Mouse (Mus musculus): ENCODE results near the gene Gm21708. TPM values are rescaled to one million over a fixed set of nuclear protein-coding genes. Genes with fewer than 3 reads are reported as not detected.

Gene Gm21708
- not detected in 2 replicates for polyA plus RNA-seq (2012; rRNA removed; ENCODE audit: low replicate concordance)

DNA sequence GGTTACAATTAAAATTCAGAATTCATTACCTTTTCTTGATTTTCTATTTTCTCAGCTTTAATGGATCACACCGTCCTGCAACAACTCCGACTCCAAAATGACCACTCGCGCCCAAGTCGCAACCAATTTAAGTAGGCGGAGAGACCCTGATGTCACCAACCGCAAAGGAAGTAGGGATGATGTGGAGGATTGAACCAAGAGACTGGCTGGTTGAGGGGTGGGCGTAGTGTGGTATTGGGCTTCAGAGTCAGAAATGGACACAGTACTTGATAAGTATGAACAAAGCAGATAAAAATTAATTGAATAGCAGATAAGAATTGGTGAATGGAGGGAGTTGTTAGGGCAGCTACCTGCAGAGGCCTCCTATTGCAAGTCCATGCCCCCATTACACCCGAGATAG lies at the start of gene Gm21708, which contains the start of gene Gm21704:
TSS of gene Gm21708 (minus strand) at position 101 of the 400 bp plus-strand sequence.
TSS of gene Gm21704 (minus strand) at position 101 of the 400 bp plus-strand sequence.

Other genes with a start within 250 kb of the Gm21708 start
- gene Gm21677, start 103.7 kb downstream of the Gm21708 start, polyA plus RNA-seq (2012; rRNA removed; ENCODE audit: low replicate concordance) = not detected in 2 replicates
- not detected in 2 replicates for gene Gm21693, start 64.8 kb downstream of the Gm21708 start, polyA plus RNA-seq (2012; rRNA removed; ENCODE audit: low replicate concordance)
- not detected in 2 replicates for gene Gm21704, start within 50 bp of the Gm21708 start, polyA plus RNA-seq (2012; rRNA removed; ENCODE audit: low replicate concordance)